Mouse (Mus musculus) spleen, embryonic (tissue): ENCODE data around the gene Rpl36al.
"Not testable (repeated sequence)": the region's sequence is repeated elsewhere in the genome, so short reads cannot be mapped to it uniquely, and the experiment has no call there.

ENCODE experiments used
- CTCF ChIA-PET: fragments of 350-600 bp; sonication (Branson Sonifier 250); formaldehyde crosslinking; loops from one replicate; lab custom pipeline; 2022; lab: Charles Lee

The Rpl36al gene

DNA sequence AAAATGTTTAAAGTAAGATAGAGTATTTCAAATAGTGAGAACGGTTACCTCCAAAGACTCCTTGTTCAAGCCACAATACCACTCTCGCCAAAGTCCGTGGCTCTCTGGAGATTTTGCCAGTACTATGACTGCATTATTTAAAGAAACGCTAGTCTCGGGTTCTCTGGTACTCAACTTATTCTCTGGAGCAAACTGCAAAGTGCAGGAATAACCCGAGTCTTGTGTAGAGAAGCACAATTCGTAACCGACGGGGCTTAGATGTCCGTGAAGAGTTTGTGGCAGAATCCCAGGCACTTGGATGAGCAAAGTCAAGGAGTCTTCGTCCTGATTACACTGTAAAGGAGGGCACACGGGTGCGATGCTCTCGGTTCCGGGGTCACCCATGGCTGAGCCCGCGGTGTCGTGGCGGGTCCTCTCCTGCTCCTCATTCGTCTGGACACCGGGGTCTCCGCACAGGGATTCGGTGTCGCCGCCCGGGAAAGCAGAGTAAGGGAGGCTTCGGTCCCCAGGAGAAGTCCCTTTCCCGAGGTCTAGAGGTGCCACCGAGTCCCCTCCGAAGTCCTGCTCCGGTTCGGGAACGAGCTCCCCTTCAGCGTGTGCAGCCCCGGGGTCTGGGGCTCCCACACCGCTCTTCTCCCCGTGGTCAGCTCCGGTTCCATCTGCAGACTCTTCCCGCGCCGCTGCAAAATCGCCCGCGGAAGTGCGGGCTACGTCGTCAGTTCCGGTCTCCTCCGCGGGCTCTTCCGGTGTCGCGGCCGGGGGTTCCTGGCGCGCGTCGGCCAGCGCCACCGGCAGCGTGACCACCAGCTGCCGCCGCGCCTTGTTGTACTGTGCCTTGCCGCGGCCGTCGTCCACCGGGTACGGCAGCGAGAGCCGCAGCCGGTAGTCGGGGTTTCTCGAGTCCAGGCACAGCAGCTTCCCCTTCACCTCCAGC lies 12.8 kb upstream of the Rpl36al start, which contains the start of gene Gm49383:
Gm49383 (minus strand) TSS at position 661 of the 934 bp plus-strand sequence.
- CTCF ChIA-PET, result no interaction called here

DNA sequence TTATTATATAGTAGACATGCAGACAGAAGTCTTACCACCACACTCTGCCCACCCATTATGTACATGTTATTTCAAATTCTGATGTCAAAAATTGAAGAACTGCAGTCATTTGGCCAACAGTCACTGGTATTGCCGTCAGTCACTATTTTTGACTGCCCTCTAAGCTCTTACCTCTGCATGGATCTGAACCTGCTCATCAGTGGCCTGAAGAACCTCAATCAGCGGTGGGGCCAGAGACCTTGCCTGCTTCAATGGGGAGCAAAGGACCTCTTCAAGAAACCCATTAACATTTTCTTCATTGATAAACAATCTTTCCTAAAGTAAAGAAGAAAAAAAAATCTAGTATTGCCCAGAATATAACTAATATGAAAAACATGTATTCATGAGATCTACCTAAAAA lies 8.8 kb upstream of the Rpl36al start:
- CTCF ChIA-PET, result interaction anchor here (0.5 kb wide), 1 partner anchor 176 kb away, joined by 5 read pairs; no protein-coding TSS in a partner anchor

GRCm38 (mm10) chr12:69191396-69191795 lies 7.5 kb upstream of the Rpl36al start:
- CTCF ChIA-PET, result interaction anchor here (0.6 kb wide), 1 partner anchor 888 kb away, joined by 3 read pairs; no protein-coding TSS in a partner anchor

DNA sequence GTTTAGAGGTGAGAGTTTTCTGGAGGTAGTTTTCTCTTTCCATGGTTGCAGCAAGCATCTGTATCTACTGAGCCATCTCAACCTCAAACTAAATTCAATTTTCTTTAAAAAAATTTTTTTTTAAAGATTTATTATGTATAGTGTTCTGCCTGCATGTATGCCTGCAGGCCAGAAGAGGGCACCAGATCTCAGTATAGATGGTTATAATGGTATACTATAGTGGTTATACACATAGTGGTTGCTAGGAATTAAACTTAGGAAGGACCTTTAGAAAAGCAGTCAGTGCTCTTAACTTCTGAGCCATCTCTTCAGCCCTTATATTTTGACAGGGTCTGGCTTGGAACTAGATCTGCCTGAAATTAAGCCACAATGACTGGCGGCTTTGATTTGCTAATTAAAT lies 6.6 kb upstream of the Rpl36al start:
- CTCF ChIA-PET, result no interaction called here

- CTCF ChIA-PET, result interaction anchor here (0.7 kb wide), 1 partner anchor 8 kb away, joined by 3 read pairs; the partner anchor contains the start of gene Dnaaf2
These were observed 6.2 kb upstream of the Rpl36al start for GRCm38 (mm10) chr12:69190074-69190473.

GRCm38 (mm10) chr12:69186811-69187471 lies 3.1 kb upstream of the Rpl36al start:
- CTCF ChIA-PET, result interaction anchor here (0.5 kb wide), 2 partner anchors 19 to 161 kb away, joined by 6 to 8 read pairs; no protein-coding TSS in a partner anchor

DNA sequence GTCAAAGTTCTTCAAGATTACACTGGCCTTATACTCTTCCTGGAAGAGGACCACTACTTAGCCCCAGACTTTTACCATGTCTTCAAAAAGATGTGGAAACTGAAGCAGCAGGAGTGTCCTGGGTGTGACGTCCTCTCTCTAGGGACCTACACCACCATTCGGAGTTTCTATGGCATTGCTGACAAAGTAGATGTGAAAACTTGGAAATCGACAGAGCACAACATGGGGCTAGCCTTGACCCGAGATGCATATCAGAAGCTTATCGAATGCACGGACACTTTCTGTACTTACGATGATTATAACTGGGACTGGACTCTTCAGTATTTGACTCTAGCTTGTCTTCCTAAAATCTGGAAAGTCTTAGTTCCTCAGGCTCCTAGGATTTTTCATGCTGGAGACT lies 1.5 kb upstream of the Rpl36al start:
- CTCF ChIA-PET, result no interaction called here

- CTCF ChIA-PET, result no interaction called here
These were observed 736 bp upstream of the Rpl36al start for GRCm38 (mm10) chr12:69184342-69185295.

DNA sequence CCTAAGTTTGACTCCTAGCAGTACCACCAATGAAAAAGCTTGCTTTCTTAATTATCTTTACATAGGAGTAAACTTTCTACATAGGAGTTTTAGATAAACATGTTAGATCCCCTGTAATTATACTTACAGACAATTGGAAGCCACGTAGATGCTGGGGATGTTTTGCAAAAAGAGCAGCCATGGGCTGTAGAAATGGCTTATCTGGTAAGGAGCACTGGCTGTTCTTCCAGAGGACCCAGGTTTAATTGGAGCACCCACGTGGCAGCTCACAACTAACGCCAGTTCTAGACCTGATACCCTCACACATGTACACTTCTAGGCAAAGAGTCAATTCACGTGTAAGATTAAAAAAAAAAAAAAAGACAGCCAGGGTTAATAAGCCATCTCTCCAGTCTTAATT lies 2.1 kb downstream of the Rpl36al start:
- CTCF ChIA-PET, result no interaction called here

GRCm38 (mm10) chr12:69179371-69179770 lies 4.5 kb downstream of the Rpl36al start:
- CTCF ChIA-PET, result no interaction called here

DNA sequence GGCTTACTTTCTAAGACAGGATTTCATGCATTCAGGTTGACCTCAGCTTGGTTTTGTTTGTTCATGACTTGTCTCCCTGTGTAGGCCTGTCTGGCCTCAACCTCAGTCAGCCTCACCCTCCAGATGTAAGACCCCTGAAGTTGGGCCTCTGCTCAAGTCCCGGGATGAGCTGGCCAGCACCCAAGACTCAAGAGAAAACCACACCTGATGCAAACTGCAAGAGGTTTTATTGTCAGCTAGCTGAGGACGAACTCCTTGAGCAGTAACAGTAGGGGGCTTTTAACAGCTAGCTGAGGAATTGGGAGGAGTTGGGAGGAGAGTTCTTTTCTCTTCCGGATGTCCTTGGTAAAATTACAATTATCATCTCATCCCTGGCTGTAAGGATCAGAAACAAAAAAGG lies 6.4 kb downstream of the Rpl36al start:
- CTCF ChIA-PET, result no interaction called here

- CTCF ChIA-PET, result no interaction called here
These were observed 7.9 kb downstream of the Rpl36al start for GRCm38 (mm10) chr12:69175975-69176374.

DNA sequence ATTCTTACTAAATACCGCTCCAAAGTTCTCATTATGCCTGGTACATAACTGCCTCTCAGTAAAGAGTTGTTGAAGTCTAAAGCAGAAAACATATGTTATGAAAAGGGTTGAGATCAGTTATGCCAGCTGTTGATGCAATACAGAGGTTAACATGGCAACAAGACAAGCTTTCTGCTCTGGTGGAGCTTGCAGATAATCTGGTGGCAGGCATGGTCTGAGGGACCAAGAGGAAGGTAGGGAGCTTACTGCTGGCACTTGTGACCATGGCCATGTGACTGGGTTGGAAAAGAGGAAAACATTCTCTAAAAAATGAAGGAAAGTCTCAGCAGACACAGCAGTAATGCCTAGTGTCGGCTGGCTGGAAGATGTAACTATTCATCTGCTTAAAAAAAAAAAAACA lies 12.6 kb downstream of the Rpl36al start:
- CTCF ChIA-PET, result no interaction called here

DNA sequence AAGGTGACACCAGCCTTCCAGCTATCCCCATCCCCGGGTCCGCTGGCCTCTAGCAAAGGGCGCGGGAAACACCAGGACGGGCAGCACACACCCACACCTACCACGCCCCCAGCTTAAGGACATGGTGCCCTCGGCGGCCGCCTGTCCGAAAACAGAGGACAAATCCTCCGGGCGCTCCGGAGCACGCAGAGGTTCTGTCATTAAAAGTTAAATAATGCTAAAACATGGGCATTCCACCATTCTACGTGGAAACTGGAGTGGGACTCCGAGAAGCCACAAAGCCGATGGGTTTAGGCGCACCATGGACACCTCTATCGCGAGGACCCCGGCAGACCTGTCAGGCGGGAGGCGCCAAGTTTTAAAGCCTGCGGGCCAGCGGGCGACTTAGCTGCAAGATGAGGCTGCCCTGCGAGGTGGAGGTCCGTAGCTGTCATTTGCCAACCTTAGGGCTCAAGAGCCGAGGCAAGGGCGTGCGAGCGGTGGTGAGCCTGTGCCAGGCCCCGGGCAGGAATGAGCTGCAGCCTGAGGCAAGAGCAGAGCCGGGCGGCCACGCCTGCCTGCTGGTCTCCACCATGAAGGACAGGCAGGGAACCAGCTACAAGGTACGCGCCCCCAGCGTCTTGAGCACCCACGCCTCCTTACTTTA lies 15.3 kb downstream of the Rpl36al start, which contains the start of gene Lrr1:
Lrr1 (plus strand) TSS at position 354 of the 646 bp plus-strand sequence.
- CTCF ChIA-PET, result no interaction called here

GRCm38 (mm10) chr12:69167656-69168460 lies 16.0 kb downstream of the Rpl36al start:
- CTCF ChIA-PET, result interaction anchor here (0.7 kb wide), 2 partner anchors 11 to 19 kb away, joined by 6 to 22 read pairs; no protein-coding TSS in a partner anchor

DNA sequence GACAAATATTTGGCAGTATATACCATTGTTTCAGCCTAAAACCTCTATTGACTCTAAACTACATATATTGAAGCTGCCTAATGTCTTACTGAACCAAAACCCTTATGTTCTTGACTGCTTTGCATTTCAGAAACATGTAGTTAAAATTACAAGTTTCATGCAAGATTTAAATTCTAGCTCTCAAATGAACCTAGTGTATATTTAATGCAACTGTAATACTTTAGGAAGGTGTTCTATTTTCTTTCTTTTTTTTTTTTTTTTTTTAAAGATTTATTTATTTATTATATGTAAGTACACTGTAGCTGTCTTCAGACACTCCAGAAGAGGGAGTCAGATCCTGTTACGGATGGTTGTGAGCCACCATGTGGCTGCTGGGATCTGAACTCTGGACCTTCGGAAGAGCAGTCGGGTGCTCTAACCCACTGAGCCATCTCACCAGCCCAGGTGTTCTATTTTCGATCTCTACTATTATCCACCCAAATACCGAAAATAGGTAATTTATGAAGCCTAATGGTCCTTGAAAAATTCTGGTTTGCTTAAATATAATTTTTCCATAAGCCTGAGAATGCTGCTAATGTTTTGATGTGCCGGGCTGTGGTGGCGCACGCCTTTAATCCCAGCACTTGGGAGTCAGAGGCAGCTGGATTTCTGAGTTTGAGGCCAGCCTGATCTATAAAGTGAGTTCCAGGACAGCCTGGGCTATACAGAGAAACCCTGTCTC lies 16.9 kb downstream of the Rpl36al start:
- CTCF ChIA-PET, result not testable (repeated sequence)

DNA sequence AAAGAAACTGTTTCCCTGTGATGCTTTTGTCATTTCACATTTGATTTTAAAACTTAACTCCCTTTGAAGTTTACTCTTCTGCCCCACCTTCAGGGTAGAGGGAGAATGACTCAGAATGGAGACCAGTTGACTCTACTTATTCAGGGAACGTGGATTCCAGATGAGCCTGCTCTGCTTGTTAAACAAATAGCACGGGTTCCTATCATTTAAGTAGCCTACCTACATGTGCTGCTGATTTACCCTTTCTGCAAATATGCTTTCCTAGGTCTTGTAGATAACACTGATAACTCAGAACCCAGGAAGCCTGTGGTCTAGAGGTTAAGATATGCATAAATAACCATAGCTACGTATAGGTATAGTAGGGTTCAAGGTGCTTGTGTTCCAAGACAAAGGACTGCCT lies 19.0 kb downstream of the Rpl36al start:
- CTCF ChIA-PET, result interaction anchor here (0.7 kb wide), 1 partner anchor 409 kb away, joined by 7 read pairs; no protein-coding TSS in a partner anchor

DNA sequence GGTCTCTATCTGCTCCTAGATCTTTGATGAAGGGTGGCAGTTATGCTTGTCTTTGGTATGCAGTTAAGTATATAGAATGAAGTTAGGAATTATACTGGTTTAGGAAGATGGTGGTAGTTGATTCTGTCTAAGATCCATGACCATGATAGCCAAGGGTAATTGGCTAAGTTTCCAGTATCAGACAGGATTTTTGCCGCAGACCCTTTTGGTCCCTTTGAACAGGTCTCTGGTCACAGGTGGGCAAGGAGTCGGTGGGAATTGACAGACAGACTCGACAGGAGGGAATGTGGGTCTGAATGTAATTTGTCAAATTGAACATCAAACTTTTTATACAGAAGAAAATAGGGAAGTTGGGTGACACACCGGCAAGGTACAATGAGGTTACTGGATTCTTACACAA lies 20.3 kb downstream of the Rpl36al start:
- CTCF ChIA-PET, result not testable (repeated sequence)

DNA sequence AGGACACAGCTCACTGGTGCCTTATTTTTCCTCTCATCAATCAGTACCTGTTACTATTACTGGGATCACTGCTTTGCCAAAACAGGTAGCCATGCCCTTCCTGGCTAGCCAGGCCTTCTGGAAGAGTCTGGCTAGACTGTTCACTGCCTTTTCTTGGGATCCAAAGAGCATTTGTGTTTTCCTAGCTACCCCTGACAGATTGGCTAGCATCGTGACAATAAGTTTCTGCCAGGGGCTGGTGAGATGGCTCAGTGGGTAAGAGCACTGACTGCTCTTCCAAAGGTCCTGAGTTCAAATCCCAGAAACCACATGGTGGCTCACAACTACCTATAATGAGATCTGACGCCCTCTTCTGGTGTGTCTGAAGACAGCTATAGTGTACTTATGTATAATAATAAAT lies 23.2 kb downstream of the Rpl36al start:
- CTCF ChIA-PET, result interaction anchor here (0.6 to 1.0 kb wide), 4 partner anchors 10 to 1246 kb away, joined by 3 to 8 read pairs (median 4); no protein-coding TSS in a partner anchor
